Mouse (Mus musculus): ENCODE data around the gene 2410004B18Rik.

- TF ChIP-seq MAFK (IDR thresholded peaks at IDR 0.05; ENCODE audit: insufficient read depth, low read depth, low read length) (no peak), ZNF384 (IDR thresholded peaks at IDR 0.05; ENCODE audit: low read depth, low read length) (no peak), CHD2 (IDR thresholded peaks at IDR 0.05; ENCODE audit: low read depth, low read length) (no peak), ZC3H11A (IDR thresholded peaks at IDR 0.05; ENCODE audit: borderline replicate concordance, low read depth, low read length) (no peak)
Observed at GRCm38 (mm10) chr3:145903530-145903929, 34.3 kb upstream of the 2410004B18Rik start.

Data from ES-E14 (cell line).